Mouse (Mus musculus) Patski (cell line): ENCODE measurements around the gene Pmpcb. TPM values are rescaled to one million over a fixed set of nuclear protein-coding genes. Genes with fewer than 3 reads are reported as not detected.
"Not testable (repeated sequence)": the region's sequence is repeated elsewhere in the genome, so short reads cannot be mapped to it uniquely, and the experiment has no call there.

Experiments used
- ATAC-seq: fragments of 100-300 bp; one replicate; pipeline ENCODE4 v1.8.0; 2021
- CTCF ChIA-PET: fragments of 350-600 bp; sonication (Branson Sonifier 250); formaldehyde crosslinking; loops from one replicate; lab custom pipeline; 2022; ENCODE audit warnings: inconsistent platforms; lab: Charles Lee
- POLR2A ChIA-PET: fragments of 350-600 bp; sonication (Branson Sonifier 250); formaldehyde crosslinking; loops from one replicate; lab custom pipeline; 2022; ENCODE audit warnings: antibody characterized with exemption, inconsistent platforms; lab: Charles Lee
- DNase-seq: peaks from one replicate; pipeline ENCODE4 v3.0.0-alpha.2; 2011; ENCODE audit warnings: low read depth, low spot score
- H3K27me3 ChIP-seq: fragments of 371-371 bp; one replicate; pipeline ENCODE4 v1.5.1; 2021
- CTCF ChIP-seq: fragments of 100-300 bp; IDR thresholded peaks from one replicate; pipeline ENCODE4 v1.5.1; 2021
- in situ Hi-C: fragments of 300-500 bp; cut with MboI; formaldehyde crosslinking; loops from 3 replicates; pipeline ENCODE4 v1.11.1; 2018; ENCODE audit warnings: low pct_unique_long_range_greater_than_20kb, mixed read lengths
- polyA plus RNA-seq: library from polyadenylated mRNA; unstranded; gene quantifications from one replicate; pipeline ENCODE4 v1.2.3, GENCODE M21; 2021

Pmpcb gene
- polyA plus RNA-seq, 1 experiment from 2014 or later = 178 TPM

DNA sequence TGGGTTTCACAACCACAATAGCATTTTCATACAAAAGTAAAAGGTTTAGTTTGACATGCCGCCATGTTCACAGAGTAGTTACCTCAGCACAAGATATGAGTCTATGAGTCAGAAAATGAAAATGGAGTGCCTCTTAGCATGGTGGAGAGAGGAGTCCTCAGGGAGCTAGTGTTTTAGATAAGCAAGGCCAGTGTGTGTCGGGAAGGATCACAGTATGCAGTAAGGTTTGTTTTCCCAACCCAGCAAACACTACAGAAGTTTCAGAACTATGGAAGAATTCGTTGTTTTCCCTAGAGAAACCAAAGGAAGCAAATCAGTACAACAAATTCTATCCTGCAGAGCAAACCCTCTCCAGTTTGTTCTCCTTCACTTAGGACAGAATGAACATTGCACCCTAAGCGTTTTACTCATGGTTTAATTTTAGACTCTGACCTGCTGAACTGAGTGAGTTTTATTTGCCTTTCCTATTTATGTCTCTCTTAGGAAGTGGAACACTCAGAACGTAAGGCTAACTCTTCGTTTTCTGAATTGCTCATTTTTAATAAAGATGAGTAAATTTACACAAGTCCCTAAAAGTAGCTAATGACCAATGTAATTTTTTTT, 34.0 kb upstream of the Pmpcb start:
- no peaks in the 10 kb centered on the region for H3K27me3 ChIP-seq
- in situ Hi-C loops = no loop called here
- CTCF ChIA-PET = interaction anchor here (1.1 to 2.1 kb wide), 2 partner anchors 9 to 13 kb away, joined by 3 to 10 read pairs; no protein-coding TSS in a partner anchor
- ATAC-seq (no peak), DNase-seq (no peak)
- POLR2A ChIA-PET = no interaction called here
- no peak for TF ChIP-seq CTCF

DNA sequence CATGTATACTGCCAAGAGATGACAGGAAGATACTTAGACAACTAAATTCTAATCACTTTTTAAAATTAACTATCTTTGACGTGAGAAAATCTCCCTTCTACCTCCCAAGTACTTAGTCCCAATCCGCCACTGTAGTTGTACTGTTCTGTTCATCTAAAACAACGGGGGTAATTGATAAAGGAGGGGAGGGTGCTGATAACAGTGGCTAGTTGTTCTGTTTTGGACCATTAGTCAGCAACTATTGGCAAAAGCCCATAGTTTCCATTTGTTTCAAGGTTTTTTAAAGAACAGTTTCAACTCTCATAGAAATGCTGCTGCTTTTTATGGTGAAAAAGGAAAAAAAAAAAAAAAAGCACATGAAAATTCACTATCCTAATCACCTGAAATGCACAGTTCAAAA, 33.2 kb upstream of the Pmpcb start:
- POLR2A ChIA-PET = no interaction called here
- CTCF ChIA-PET = interaction anchor here (1.1 to 2.1 kb wide), 2 partner anchors 8 to 13 kb away, joined by 3 to 10 read pairs; no protein-coding TSS in a partner anchor
- DNase-seq (no peak), ATAC-seq (no peak)
- no peaks in the 10 kb centered on the region for H3K27me3 ChIP-seq
- TF ChIP-seq CTCF = no peak
- in situ Hi-C loops = no loop called here

- POLR2A ChIA-PET = no interaction called here
- TF ChIP-seq CTCF = no peak
- DNase-seq = no peak
- peaks cover 6% of the 10 kb centered on the region for H3K27me3 ChIP-seq
- in situ Hi-C loops = no loop called here
- CTCF ChIA-PET = no interaction called here
- no peak for ATAC-seq
These were observed 30.4 kb upstream of the Pmpcb start for GRCm38 (mm10) chr5:21706546-21706945.

GRCm38 (mm10) chr5:21708011-21708410, 28.9 kb upstream of the Pmpcb start:
- in situ Hi-C loops = not testable (repeated sequence)

DNA sequence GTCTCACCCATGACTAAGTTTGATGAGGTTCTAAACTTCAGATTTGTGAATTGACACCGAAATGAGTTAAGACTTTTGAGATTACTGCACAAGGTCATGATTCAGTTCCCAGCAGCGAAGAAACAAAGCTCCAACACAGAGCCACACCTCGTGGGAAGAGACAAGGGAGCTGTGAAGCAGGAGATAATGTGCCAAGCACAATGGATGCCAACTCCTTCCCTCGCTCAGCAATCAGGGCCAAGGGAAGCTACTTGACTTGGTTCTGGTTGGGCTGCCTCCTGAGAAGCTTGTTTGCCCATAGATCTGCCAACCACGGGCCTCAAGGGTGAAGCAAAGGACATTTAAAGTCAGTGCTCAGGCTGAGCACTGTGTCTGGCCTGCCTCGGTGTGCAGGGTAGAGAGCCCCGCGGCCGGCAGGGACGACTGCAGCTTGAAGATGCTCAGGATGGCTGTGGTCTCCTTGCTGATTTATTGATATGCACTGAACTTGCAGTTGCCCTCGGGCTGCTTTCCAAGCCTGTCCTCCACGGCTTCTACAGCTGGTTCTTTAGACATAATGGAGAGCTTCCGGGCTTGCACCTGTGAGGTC, 24.7 kb upstream of the Pmpcb start:
- POLR2A ChIA-PET = interaction anchor here (1.0 kb wide), 1 partner anchor 20 kb away, joined by 3 read pairs; no protein-coding TSS in a partner anchor
- peaks cover 6% of the 10 kb centered on the region for H3K27me3 ChIP-seq
- in situ Hi-C loops = no loop called here
- CTCF ChIA-PET = interaction anchor here (1.9 kb wide), 1 partner anchor 9 kb away, joined by 10 read pairs; no protein-coding TSS in a partner anchor
- DNase-seq (no peak), ATAC-seq (no peak)
- no peak for TF ChIP-seq CTCF

More at GRCm38 (mm10) chr5:21708011-21708410, 28.9 kb upstream of the Pmpcb start:
- ATAC-seq, H3K27me3 ChIP-seq, CTCF ChIA-PET, DNase-seq: not testable (repeated sequence)
- POLR2A ChIA-PET = interaction anchor here (0.6 kb wide), 1 partner anchor 17 kb away, joined by 4 read pairs; no protein-coding TSS in a partner anchor

DNA sequence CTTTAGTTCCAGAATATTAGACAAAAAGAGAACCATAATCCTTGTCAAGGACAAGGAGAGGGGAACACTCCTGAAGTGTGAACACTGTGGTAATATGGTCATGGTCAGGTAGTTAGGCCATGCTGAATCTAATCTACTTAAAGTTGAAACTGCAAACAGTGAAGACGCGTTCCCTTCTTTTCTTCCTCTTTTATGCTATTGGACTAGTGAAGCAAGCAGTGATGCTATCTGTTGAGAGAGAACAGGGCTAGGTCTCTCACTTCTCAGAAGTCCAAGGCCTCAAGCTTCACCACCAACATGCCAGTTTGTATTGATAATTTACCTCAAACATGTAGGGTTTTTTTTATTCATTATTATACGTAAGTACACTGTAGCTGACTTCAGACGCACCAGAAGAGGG, 22.5 kb upstream of the Pmpcb start:
- DNase-seq (no peak), ATAC-seq (no peak)
- CTCF ChIA-PET = interaction anchor here (1.3 to 1.7 kb wide), 2 partner anchors 8 to 9 kb away, joined by 3 read pairs; no protein-coding TSS in a partner anchor
- in situ Hi-C loops = no loop called here
- no peak for TF ChIP-seq CTCF
- POLR2A ChIA-PET = no interaction called here
- H3K27me3 ChIP-seq = peaks cover 6% of the 10 kb centered on the region

DNA sequence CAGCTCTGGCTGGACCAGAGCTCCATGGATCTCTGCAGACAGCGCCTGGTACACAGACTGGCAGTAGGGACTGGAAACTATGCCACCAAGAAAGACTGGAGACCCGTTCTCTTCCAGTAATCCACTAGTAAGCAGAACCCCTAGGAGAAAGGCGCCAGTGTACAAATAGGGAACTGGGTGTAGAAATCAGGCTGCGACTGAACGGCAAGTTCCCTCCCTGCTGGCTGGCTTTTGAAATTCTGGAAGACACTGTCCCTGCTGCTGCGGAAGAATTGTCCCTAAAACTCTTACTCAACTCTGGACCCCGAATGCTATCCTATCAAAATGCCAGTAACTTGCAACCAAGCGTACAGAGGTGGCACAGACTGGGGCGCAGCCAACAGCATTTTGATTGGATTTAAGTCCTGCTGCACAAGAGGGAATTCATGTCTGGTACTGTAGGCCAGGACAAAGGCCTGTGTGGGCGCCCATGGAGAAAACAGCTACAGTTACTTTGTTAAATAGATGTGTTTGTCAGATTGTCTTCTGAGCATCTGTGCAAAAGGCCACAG, 19.7 kb upstream of the Pmpcb start:
- CTCF ChIA-PET = no interaction called here
- in situ Hi-C loops = no loop called here
- no peak for TF ChIP-seq CTCF
- no peaks in the 10 kb centered on the region for H3K27me3 ChIP-seq
- POLR2A ChIA-PET = no interaction called here
- ATAC-seq = no peak
- DNase-seq = no peak

DNA sequence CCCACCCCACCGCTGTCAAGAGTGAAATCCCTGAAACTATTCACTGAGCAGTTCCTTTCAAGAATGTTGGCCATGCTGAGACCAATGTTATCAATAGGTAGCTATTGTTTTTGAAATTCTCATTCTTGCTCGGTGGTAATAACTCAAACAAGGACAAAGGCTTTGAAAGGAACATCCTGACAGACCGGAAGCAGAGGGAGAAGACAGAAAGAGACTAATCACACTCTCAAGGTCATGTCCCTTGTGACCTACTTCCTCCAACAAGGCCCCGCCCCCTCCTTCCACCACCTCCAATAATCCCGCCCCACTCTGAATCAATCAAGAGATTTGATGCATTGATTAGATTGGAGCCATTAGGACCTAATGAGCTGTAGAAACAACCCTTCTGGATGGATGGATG, 18.4 kb upstream of the Pmpcb start:
- POLR2A ChIA-PET = no interaction called here
- TF ChIP-seq CTCF = no peak
- in situ Hi-C loops = no loop called here
- H3K27me3 ChIP-seq = no peaks in the 10 kb centered on the region
- ATAC-seq = no peak
- no peak for DNase-seq
- CTCF ChIA-PET = no interaction called here

DNA sequence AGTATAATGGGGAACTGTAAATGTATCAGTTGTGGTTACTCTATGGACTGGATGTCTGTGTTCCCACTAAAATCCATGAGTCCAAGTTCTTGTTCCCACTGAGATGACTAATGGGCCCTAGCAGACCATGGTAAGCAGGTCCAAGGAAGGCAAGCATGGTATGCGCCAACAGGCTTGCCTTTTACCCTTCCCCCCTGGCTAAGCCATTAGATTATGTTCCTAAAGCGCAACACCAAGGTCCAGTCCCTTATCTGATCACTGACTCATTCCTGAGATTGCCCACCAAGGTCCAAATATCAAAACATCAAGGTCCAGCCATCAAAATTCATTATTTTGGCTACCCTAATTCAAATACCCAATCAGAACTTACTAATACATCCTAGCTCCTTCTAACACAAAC, 17.7 kb upstream of the Pmpcb start:
- ChIA-PET POLR2A (no interaction called here), CTCF (no interaction called here)
- ATAC-seq (no peak), DNase-seq (no peak)
- in situ Hi-C loops = no loop called here
- no peaks in the 10 kb centered on the region for H3K27me3 ChIP-seq
- no peak for TF ChIP-seq CTCF

DNA sequence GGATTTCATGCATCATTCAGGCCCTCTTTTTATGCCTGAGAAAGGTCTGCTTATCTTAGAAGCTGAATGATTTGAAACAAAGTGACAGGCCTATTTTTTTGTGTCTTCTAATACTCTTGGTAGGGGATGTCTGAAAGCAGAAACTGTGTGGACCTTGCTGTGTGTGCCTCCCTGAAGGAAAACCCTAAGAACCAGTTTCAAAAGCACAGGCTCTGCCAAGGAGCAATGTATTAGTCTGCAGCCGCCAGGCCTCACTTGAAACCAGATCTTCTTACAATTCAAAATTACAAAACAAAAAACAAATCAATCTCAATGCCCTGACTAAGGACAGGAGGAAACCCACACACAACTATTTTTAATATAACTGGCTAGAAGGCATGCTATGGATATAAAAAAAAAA, 12.5 kb upstream of the Pmpcb start:
- in situ Hi-C loops = no loop called here
- ATAC-seq (no peak), DNase-seq (no peak)
- ChIA-PET CTCF (interaction anchor here (2.2 kb wide), 1 partner anchor 9 kb away, joined by 9 read pairs; no protein-coding TSS in a partner anchor), POLR2A (no interaction called here)
- H3K27me3 ChIP-seq = no peaks in the 10 kb centered on the region
- no peak for TF ChIP-seq CTCF

- no peaks in the 10 kb centered on the region for H3K27me3 ChIP-seq
- ATAC-seq (no peak), DNase-seq (no peak)
- POLR2A ChIA-PET = no interaction called here
- no peak for TF ChIP-seq CTCF
- CTCF ChIA-PET = no interaction called here
- in situ Hi-C loops = no loop called here
These were observed 12.1 kb upstream of the Pmpcb start for GRCm38 (mm10) chr5:21724872-21725271.
